Mouse (Mus musculus): ENCODE measurements around the gene Clec3b.

Gene Clec3b

GRCm38 (mm10) chr9:123156910-123157361, 6.2 kb downstream of the Clec3b start:
- DNase-seq = peak; percentile 65 to 79

DNA sequence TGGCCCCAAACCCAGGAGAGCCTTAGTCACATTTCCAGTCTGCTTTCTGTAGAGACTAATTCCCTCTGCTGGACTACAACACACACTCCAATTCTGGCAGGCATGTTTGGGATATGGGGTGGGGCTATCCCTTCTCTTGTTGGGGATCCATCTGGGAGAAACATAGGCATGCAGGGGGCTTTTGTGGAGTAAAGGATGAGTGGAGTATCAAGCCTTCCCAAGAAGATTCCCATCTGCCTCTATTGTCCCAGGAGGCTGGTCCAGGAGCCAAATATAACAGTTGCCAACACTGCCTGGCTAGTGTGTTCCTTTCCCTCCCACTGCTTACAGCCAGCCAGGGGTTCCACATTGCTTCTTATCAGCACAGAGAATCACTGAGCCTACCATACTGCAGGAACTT, 7.0 kb downstream of the Clec3b start:
- no peak for DNase-seq

- peak in 1 of 2 experiments; percentile 38 for DNase-seq
Observed at GRCm38 (mm10) chr9:123158125-123158836, 7.5 kb downstream of the Clec3b start.

GRCm38 (mm10) chr9:123159330-123159729, 8.6 kb downstream of the Clec3b start:
- DNase-seq = peak; percentile 33 to 43

GRCm38 (mm10) chr9:123161792-123162191, 11.0 kb downstream of the Clec3b start:
- DNase-seq = no peak

DNA sequence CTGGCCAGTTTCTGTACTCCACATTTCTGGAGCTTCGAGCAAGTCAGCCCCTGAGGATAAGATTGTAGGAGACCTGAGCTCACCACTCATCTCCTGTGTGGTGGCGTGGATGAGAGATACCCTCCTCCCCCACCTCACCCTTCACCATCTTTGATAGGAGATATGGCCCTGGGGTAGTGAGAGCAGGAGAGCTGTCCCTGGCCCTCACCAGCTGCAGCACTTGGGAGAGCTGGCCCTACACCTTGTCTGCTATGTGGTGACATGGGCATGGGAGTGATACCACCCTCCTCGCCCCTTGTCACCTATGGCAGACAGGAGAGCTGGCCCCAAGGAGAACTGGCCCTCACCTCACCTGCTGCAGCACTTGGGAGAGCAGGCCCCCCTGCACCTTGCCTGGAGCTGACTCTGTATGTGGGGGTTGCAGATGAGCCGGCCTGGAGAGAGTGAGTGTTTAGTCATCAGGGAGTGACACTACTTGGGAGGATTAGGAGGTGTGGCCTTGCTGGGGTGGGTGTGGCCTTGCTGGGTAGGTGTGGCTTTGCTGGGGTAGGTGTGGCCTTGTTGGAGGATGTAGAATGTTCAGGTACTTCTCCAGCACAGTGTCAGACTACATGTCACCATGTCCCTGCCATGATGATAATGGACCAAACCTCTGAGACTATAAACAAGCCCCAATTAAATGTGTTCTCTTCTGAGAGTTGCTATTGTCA, 12.4 kb downstream of the Clec3b start:
- no peak for DNase-seq

DNA sequence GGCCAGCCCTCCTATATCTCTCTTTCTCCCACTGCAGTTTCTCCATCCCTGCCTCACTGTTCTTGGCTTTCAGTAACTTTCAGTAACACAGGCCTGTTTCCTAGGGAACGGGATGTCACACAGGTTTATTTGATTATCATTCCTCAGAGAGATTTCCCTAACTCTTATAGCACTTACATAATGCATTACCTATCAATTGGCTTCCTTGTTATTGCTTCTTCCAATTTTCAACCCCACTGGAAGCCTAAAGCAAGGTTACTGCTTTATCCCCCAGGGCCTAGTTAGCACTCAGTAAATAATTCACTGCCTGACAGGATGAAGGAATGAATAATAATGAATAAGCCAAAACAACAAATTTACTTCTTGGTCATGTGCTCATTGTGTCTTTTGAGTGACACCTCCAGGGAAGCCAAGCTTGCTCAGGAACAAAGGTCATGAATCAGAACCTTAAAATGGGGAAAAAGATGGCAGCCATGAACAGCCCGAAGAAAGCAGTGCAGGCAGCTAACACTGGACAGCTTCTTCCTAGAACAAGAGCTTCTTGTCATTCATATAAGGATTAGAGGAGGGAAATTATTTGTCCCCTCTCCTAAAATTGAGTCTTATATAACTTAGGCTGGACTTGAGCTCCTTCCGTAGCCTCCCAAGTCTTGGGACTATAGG, 15.2 kb downstream of the Clec3b start:
- DNase-seq = no peak

DNA sequence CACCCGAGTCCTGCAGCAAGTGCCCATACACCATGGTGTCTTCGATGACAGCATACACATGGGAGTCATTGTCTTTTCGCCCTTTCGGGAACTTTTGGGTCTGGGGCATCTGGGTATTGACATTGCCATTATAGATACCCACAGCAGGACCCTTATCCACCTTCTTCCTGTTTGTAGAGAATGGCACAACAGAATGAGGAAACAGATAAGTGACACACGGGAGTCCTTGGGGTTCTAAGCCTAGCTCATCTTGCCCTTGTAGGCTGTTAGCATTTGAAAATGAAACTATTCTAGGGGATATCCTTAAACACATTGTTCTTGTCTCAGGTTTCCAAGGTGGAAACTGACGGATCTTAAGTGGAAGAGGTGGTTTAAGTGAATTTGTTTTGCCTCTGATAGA, 23.0 kb downstream of the Clec3b start:
- no peak for DNase-seq

- DNase-seq = no peak
Observed at GRCm38 (mm10) chr9:123174356-123174755, 23.6 kb downstream of the Clec3b start.

DNA sequence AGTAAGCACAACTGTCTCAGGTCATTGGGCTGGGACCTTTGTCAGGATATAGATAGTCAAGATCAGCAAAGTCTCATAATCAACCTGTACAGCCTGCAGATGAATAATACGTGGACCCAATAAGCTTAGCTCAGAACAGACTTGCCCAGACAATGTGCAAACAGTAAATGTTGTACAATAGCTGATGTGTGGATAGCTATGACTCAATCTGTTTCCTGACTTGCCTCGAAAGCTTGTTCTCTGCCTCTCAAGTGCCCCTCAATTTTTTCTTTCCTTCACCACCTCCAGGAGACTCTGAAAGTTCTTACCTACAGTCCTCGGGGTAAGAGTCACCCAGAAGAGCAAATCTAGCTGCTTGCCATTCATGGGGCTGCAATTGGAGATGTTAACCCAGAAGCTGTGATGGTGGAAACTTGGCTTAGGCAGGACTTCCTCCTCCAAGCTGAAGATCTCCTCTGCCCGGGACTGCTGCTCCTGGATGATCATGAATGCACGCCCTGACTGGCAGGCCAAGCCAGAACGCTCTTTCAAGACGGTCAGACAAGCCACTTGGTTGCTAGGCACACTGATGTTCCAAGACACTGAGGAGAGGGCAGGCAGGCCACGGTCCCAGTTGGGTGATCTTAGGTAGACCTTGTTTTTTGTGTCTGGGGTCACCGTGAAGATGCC, 26.8 kb downstream of the Clec3b start:
- no peak for DNase-seq

DNA sequence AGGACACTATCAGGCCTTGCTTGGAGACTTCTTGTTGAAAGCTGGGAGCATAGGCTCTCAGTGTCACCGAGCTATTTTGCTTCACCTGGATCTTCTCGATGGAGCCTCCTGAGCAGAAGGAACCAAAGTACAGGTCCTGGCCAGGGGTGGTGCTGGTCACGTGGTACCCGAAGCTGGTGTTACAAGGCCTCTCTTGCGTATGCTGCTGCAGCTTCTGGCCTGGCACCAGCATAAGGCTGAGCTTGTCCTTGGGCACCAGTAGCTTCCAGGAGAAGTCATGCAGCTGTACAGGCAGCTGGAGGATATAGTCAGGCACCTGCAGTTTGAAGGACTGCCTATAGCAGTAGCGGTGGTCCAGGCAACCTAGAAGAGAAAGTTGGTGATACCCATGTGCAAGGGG, 29.3 kb downstream of the Clec3b start:
- DNase-seq = no peak

DNA sequence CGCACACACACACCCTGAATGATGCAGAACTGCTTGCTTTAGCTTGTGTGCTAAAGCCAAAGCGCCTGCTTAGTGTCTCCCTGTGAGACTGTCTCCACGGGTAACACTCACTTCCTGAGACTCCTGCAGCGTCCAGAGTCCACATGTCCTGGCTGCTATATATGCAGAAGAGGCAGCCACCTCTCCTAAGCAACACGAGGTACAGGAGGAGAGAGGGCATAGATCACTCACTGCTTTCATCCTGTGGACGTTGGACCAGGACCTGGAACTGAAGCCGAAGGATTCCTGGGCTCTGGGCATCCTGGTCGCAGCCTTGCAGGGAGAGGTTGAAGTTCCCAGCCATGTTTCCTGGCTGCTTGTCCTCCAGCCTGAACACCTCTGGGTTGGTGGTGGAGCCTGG, 32.5 kb downstream of the Clec3b start:
- DNase-seq = no peak

DNA sequence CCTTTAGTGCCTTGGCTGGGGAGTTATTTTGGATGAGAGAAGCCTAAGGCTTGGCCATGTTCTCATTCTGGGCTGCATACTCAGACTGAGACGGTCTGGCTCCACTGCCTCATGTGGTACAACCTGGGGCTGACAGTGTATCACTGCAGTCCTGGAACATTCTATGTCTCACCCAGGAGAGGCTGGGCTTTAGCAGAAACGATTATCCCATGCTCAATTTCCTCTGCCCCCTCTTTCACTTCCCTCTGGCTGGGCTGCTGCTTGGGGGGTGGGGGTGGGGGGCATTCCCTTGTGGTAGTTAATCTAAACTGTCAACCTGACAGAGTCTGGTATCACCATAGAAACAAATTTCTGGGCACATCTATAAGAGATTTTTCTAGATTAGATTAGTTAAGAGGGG, 34.8 kb downstream of the Clec3b start:
- no peak for DNase-seq

DNA sequence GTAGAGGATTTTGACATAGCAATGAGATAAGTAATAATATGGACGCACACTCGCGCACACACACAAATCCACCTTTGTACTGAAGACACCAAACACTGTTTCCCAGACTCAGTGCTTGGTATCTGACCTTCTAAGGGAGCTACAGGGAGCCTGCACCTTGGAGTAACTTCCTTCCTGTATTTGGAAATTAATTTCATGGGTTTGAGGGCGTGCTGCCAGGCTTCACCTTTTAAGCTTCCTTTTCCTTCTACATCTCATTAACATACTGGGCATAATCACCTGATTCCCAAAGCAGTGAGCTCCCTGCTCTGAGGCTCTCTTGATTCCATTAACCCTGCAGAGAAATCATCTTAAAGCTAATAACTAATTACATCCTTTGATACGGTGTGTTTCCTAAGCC, 35.4 kb downstream of the Clec3b start:
- no peak for DNase-seq

- DNase-seq = no peak
Observed at GRCm38 (mm10) chr9:123187589-123187988, 36.8 kb downstream of the Clec3b start.

GRCm38 (mm10) chr9:123188271-123188670, 37.5 kb downstream of the Clec3b start:
- DNase-seq = no peak

GRCm38 (mm10) chr9:123200116-123200515, 49.4 kb downstream of the Clec3b start:
- DNase-seq = no peak

DNA sequence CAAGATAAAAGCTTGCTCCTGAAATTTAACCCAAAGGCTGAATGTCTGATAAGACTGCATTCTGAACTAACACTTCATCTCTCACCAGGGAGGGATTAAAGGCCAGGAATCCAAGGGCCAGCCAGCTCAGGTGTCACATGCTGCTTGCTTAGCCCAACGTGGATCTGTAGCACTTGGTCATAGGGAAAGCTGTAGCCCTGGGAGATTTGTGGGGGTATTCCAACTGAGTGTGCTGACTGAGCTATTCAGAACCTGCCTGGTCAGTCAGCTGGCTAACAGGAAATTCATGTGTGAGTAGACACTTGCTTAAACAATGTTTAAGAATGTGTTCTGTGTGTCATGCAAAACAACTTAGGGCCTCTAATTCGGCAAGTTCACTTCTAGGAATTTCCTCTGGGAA, 55.8 kb downstream of the Clec3b start:
- no peak for DNase-seq

GRCm38 (mm10) chr9:123206948-123207347, 56.2 kb downstream of the Clec3b start:
- DNase-seq = no peak

Measured in thymus, postnatal 36 days (tissue).